Mouse (Mus musculus) central nervous system, embryonic 14 days (tissue): ENCODE results near the gene Inpp4a. TPM values are rescaled to one million over a fixed set of nuclear protein-coding genes. Genes with fewer than 3 reads are reported as not detected.

Experiments used
- polyA plus RNA-seq: library from polyadenylated mRNA; depleted of rRNA; stranded (reverse); fragments of >200 nt; gene quantifications from 2 replicates; pipeline ENCODE4 v1.2.3, GENCODE M21; 2012; rRNA removed

Inpp4a gene
- polyA plus RNA-seq = 27.9 and 32.3 TPM in 2 replicates

DNA sequence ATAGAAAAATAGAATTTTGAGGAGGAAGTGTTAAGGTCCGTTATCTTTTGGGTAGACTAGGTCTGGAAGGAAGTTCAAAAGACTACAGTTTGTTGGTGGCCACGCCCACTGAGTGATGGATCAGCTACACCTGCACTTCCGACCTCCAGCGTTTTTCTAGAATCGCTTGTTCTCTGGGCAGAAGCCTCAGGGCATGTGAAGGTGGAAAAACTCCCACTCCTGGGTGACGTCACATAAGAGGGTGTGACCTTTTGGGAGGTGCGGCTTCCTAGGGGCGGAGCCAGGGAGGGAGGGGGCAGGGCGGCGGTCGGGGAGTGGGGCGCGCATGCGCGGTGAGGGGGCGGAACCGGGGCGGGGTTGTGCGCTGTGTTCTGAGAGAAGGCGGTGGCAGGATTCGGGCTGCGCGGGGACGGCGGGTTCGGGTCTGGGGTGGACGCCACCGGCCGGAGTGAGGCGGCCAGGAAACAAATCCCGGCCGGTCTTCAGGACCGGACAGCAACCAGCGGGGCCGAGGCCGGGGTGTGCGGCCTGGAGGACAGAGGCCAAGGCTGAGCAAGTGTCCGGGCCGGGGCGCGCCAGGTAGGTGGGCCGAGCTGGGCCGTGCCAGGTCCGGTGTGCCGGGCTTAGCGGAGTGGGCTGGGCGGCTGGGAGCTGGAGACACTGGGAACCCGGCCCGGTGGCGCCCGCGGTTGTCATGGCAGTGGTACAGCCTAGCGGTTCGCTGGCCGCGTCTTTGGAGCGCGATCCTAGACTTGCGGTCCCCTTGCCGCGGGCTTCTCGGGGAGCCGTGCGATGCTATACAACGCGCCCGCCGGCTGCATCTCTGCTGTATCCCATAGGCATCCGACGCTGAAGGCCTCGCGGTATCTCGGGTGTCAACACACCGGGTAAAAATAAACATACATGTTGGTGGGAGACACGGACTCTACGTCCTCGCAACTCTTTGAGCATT is at the start of gene Inpp4a:
Inpp4a (plus strand) TSS at position 326 of the 952 bp plus-strand sequence.

GRCm38 (mm10) chr1:37429366-37430296 is 130.0 kb downstream of the Inpp4a start, which contains the start of the genes Coa5 and Unc50:
Gene Coa5 (minus strand): TSS chr1:37430103.
Gene Unc50 (plus strand): TSS chr1:37430139.

Other genes with a start within 250 kb of the Inpp4a start
- 0.11 and 0.14 TPM in 2 replicates for gene Cnga3, start 85.4 kb upstream of the Inpp4a start, polyA plus RNA-seq
- 46.8 and 47.6 TPM in 2 replicates for gene Coa5, start 130.2 kb downstream of the Inpp4a start, polyA plus RNA-seq
- 91.6 and 97.9 TPM in 2 replicates for gene Unc50, start 130.3 kb downstream of the Inpp4a start, polyA plus RNA-seq
- 7.6 and 9.1 TPM in 2 replicates for gene Mgat4a, start 241.2 kb downstream of the Inpp4a start, polyA plus RNA-seq